In the genomic region with DNA sequence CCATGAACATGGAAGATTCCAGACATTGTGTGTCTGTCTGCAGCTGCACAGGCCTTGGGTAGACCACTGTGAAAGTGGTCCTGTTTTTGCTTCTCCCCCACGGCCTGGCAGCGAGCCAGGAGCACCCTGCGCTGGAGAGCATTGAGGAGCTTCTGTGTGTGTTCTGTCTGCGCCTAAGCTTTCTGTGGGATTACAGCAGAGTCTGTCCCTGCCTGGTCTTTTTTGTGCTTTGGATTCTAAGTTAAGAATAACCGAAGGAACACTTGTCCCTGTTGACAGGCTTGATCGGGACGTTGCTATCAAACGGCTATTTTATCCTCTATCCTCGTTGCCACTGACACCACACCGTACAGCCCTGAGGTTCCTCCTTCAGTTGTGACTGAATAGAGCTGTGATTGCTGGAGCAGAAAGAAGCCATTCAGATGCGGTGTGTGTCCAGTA, we compare ENCODE assay signal across 10 mouse cellular contexts. TPM values are rescaled to one million over a fixed set of nuclear protein-coding genes. Genes with fewer than 3 reads are reported as not detected.
DNase-seq lines count a peak whose midpoint lies in the region; ATAC-seq and TF ChIP-seq lines count a peak whose summit lies in the region.
"Had no signal": no experiment of that assay in that cellular context is flagged by ENCODE, and none has a peak within 500 bp of the region (broad histone marks: within the 10 kb centered on the region; RNA-seq: fewer than 3 reads in every experiment).

No protein-coding gene starts in this region.

- H3K4me3 ChIP-seq in hindbrain, embryonic 12.5 days: no peak overlapping the region
- H3K4me3 ChIP-seq in hindbrain, embryonic 11.5 days (ENCODE audit: low read depth, low read length): no peak overlapping the region
- no peak overlapping the region for H3K4me3 ChIP-seq in forebrain, postnatal 0 days (ENCODE audit: low read depth, low read length)
- H3K4me3 ChIP-seq in midbrain, embryonic 12.5 days: no peak overlapping the region
- H3K4me3 ChIP-seq: limb, embryonic 12.5 days had no signal

- no peak for TF ChIP-seq CTCF in brain, embryonic 14.5 days (IDR thresholded peaks at IDR 0.05; ENCODE audit: borderline replicate concordance, extremely low read depth, insufficient read depth, insufficient read length)
- no peak for TF ChIP-seq CTCF in forebrain, postnatal 0 days (IDR thresholded peaks at IDR 0.05; ENCODE audit: low read depth)

- 66% methylated on average over 11 of the region's 11 CpGs for WGBS in hindbrain, embryonic 12.5 days
- WGBS in hindbrain, embryonic 11.5 days: 74% methylated on average over 11 of the region's 11 CpGs
- WGBS in forebrain, postnatal 0 days: 41% methylated on average over 11 of the region's 11 CpGs
- WGBS in midbrain, embryonic 12.5 days: 63% methylated on average over 11 of the region's 11 CpGs

- peaks cover 49% of the 10 kb centered on the region for H3K4me1 ChIP-seq in hindbrain, embryonic 12.5 days
- H3K4me1 ChIP-seq in hindbrain, embryonic 11.5 days (replicated peaks; ENCODE audit: control insufficient read depth, insufficient read depth, low read length): no peaks in the 10 kb centered on the region
- H3K4me1 ChIP-seq in forebrain, postnatal 0 days (ENCODE audit: insufficient read depth): peaks cover 18% of the 10 kb centered on the region
- peaks cover 41% of the 10 kb centered on the region for H3K4me1 ChIP-seq in midbrain, embryonic 12.5 days

- H3K4me2 ChIP-seq in hindbrain, embryonic 12.5 days (replicated peaks): no peak overlapping the region
- H3K4me2 ChIP-seq in hindbrain, embryonic 11.5 days (replicated peaks; ENCODE audit: low read depth, low read length): no peak overlapping the region
- H3K4me2 ChIP-seq in forebrain, postnatal 0 days (ENCODE audit: low read depth): no peak overlapping the region
- no peak overlapping the region for H3K4me2 ChIP-seq in midbrain, embryonic 12.5 days (replicated peaks)
- H3K4me2 ChIP-seq: limb, embryonic 12.5 days had no signal

- H3K36me3 ChIP-seq in hindbrain, embryonic 12.5 days: peaks cover 6% of the 10 kb centered on the region; the same call in 1 of the 2 replicates
- H3K36me3 ChIP-seq in hindbrain, embryonic 11.5 days (ENCODE audit: control insufficient read depth, insufficient read depth, low read length): no peaks in the 10 kb centered on the region
- peaks cover 5% of the 10 kb centered on the region for H3K36me3 ChIP-seq in forebrain, postnatal 0 days (ENCODE audit: insufficient read depth)
- H3K36me3 ChIP-seq in midbrain, embryonic 12.5 days: peaks cover 6% of the 10 kb centered on the region

- no peak for DNase-seq in hindbrain, embryonic 11.5 days (ENCODE audit: low spot score)
- DNase-seq in brain, embryonic 14.5 days (ENCODE audit: low read depth): peak; percentile 69
- peak; percentile 50 for DNase-seq in forebrain, postnatal 0 days
- DNase-seq in adipocyte (ENCODE audit: low spot score): no peak
- DNase-seq in natural killer cell, adult 2 months (ENCODE audit: low spot score in 2 of 2): no peak
- DNase-seq: cerebellum, adult 9-11 months; lung, adult 18-20 months had no signal

- H3K27ac ChIP-seq in hindbrain, embryonic 12.5 days: peak overlapping the region; percentile 14
- no peak overlapping the region for H3K27ac ChIP-seq in hindbrain, embryonic 11.5 days (ENCODE audit: low read depth, low read length)
- H3K27ac ChIP-seq in forebrain, postnatal 0 days (ENCODE audit: low read depth, low read length): 0 out of 2 replicates have a peak overlapping the region, but pooled peaks have one; percentile 5
- peak overlapping the region; percentile 49; the same call in 1 of the 2 replicates for H3K27ac ChIP-seq in midbrain, embryonic 12.5 days (replicated peaks)
- H3K27ac ChIP-seq: limb, embryonic 12.5 days had no signal

- TF ChIP-seq POLR2A in brain, embryonic 14.5 days (IDR thresholded peaks at IDR 0.05; ENCODE audit: borderline replicate concordance, extremely low read depth, insufficient read depth, insufficient read length, poor library complexity, severe bottlenecking): no peak

- no peaks in the 10 kb centered on the region for H3K27me3 ChIP-seq in hindbrain, embryonic 12.5 days
- no peaks in the 10 kb centered on the region for H3K27me3 ChIP-seq in hindbrain, embryonic 11.5 days (ENCODE audit: control insufficient read depth, insufficient read depth, low read length)
- no peaks in the 10 kb centered on the region for H3K27me3 ChIP-seq in forebrain, postnatal 0 days (ENCODE audit: insufficient read depth, low read length)
- no peaks in the 10 kb centered on the region for H3K27me3 ChIP-seq in midbrain, embryonic 12.5 days
- H3K27me3 ChIP-seq: limb, embryonic 12.5 days had no signal

- H3K9me3 ChIP-seq in hindbrain, embryonic 12.5 days (replicated peaks): no peaks in the 10 kb centered on the region
- no peaks in the 10 kb centered on the region for H3K9me3 ChIP-seq in hindbrain, embryonic 11.5 days (ENCODE audit: control insufficient read depth, low read length)
- peaks cover 4% of the 10 kb centered on the region; the same call in 1 of the 2 replicates for H3K9me3 ChIP-seq in forebrain, postnatal 0 days (ENCODE audit: low read length)
- H3K9me3 ChIP-seq in midbrain, embryonic 12.5 days: no peaks in the 10 kb centered on the region

- peak; percentile 33; the same call in 1 of the 2 replicates for ATAC-seq in hindbrain, embryonic 12.5 days (ENCODE audit: low FRiP score)
- ATAC-seq in hindbrain, embryonic 11.5 days (ENCODE audit: low FRiP score): no peak
- ATAC-seq in forebrain, postnatal 0 days: peak; percentile 27
- ATAC-seq in midbrain, embryonic 12.5 days (ENCODE audit: low FRiP score, low read depth): no peak

- no peak overlapping the region for H3K9ac ChIP-seq in hindbrain, embryonic 12.5 days
- no peak overlapping the region for H3K9ac ChIP-seq in hindbrain, embryonic 11.5 days (ENCODE audit: low read depth, low read length)
- H3K9ac ChIP-seq in forebrain, postnatal 0 days: no peak overlapping the region
- H3K9ac ChIP-seq in midbrain, embryonic 12.5 days (replicated peaks): no peak overlapping the region
- H3K9ac ChIP-seq: limb, embryonic 12.5 days had no signal

RNA-seq across cellular contexts. Expression of a gene that starts 20.8 kb away (rescaled TPM):
- 64.8 and 67.9 TPM in 2 replicates for polyA plus RNA-seq in hindbrain, embryonic 12.5 days (2016; fragmentation: Nextera tagmentation; extraction: Ambion mirVana)
- 51.1 and 53.2 TPM in 2 replicates for polyA plus RNA-seq in hindbrain, embryonic 11.5 days (2014; fragmentation: Nextera tagmentation; extraction: Ambion mirVana)
- 106 and 134 TPM in 2 replicates for polyA plus RNA-seq in brain, embryonic 14.5 days (2012; rRNA removed)
- 147 and 155 TPM in 2 replicates for total RNA-seq in forebrain, postnatal 0 days (2014; rRNA removed)
- polyA plus RNA-seq in forebrain, postnatal 0 days (2015; fragmentation: Nextera tagmentation; extraction: Ambion mirVana): 75.1 and 85.8 TPM in 2 replicates
- polyA plus RNA-seq in midbrain, embryonic 12.5 days (2016; fragmentation: Nextera tagmentation; extraction: Ambion mirVana): 52.7 and 64.3 TPM in 2 replicates

Comparison
In these comparisons a context has a peak if more than half of its experiments do, and no peak if none do; other contexts are left out.
1. ATAC-seq: peak in hindbrain, embryonic 12.5 days (single experiment) and forebrain, postnatal 0 days (single experiment); none in hindbrain, embryonic 11.5 days (single experiment) and midbrain, embryonic 12.5 days (single experiment).
2. DNase-seq: peak in brain, embryonic 14.5 days (single experiment) and forebrain, postnatal 0 days (single experiment); none in hindbrain, embryonic 11.5 days (single experiment), adipocyte (single experiment) and natural killer cell, adult 2 months (0 of 2).